Mouse (Mus musculus): ENCODE measurements around the gene Cdc42ep4. TPM values are rescaled to one million over a fixed set of nuclear protein-coding genes. Genes with fewer than 3 reads are reported as not detected.
A peak's percentile ranks its signal among the peaks of the same experiment; 100 is the strongest.

The Cdc42ep4 gene
- total and polyA plus RNA-seq, 2 experiments from 2014 or later, result 75.4 to 102 TPM

DNA sequence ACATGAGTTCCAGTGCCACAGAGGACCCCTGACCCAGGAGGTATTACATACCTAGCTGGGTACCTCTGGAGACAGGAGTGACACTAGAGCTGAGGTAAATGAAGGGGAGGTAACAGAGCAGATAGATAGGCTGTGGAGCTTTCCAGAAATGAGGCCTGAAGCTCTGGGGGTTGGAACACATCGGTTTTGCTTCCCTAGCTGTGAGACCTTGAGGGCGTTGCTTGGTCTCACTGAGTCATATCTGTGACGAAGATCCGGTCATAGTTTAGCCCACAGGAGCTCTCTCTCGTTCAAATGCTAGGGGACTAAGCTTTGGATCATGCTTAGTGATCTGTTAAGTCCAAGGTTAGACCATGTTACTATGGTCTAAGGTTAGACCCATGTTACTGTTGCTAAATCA, 7.2 kb upstream of the Cdc42ep4 start:
- Histone ChIP-seq H3K27me3 (ENCODE audit: insufficient read depth, low read length) (no peaks in the 10 kb centered on the region), H3K9me3 (ENCODE audit: low read length) (no peaks in the 10 kb centered on the region), H3K9ac (no peak overlapping the region), H3K4me3 (ENCODE audit: low read depth, low read length) (no peak overlapping the region), H3K4me1 (ENCODE audit: insufficient read depth) (no peaks in the 10 kb centered on the region), H3K4me2 (ENCODE audit: low read depth) (no peak overlapping the region), H3K36me3 (ENCODE audit: insufficient read depth) (no peaks in the 10 kb centered on the region), H3K27ac (ENCODE audit: low read depth, low read length) (no peak overlapping the region)
- TF ChIP-seq CTCF (IDR thresholded peaks at IDR 0.05; ENCODE audit: low read depth), result no peak
- WGBS, result 94% methylated on average over 5 of the region's 5 CpGs
- ATAC-seq, result no peak
- DNase-seq, result no peak

DNA sequence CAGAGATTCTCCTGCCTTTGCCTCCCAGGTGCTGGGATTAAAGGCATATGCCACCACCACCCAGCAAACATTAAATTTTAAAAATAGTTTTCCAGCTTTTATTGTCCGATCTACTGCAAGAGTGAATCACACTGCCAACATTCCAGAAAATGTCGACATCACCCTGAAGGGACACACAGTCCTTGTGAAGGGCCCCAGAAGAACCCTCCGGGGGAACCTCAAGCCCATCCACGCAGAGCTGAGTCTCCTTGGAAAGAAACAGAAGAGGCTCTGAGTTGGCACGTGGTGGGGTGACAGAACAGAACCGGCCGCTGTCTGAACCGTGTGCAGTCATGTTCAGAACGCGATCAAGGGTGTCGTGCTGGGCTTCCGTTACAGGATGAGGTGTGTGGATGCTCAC, 4.9 kb upstream of the Cdc42ep4 start:
- no peak for ATAC-seq
- no peak for DNase-seq
- no peak overlapping the region for H3K4me3 ChIP-seq (ENCODE audit: low read depth, low read length)
- 95% methylated on average over 12 of the region's 12 CpGs for WGBS
- no peak for TF ChIP-seq CTCF (IDR thresholded peaks at IDR 0.05; ENCODE audit: low read depth)
- H3K9me3 ChIP-seq (ENCODE audit: low read length), result no peaks in the 10 kb centered on the region
- H3K4me1 ChIP-seq (ENCODE audit: insufficient read depth), result peaks cover 4% of the 10 kb centered on the region; the same call in 1 of the 2 replicates
- no peak overlapping the region for H3K27ac ChIP-seq (ENCODE audit: low read depth, low read length)
- H3K36me3 ChIP-seq (ENCODE audit: insufficient read depth), result no peaks in the 10 kb centered on the region
- H3K27me3 ChIP-seq (ENCODE audit: insufficient read depth, low read length), result no peaks in the 10 kb centered on the region
- H3K4me2 ChIP-seq (ENCODE audit: low read depth), result no peak overlapping the region
- no peak overlapping the region for H3K9ac ChIP-seq

- TF ChIP-seq CTCF (IDR thresholded peaks at IDR 0.05; ENCODE audit: low read depth), result no peak
- 90% methylated on average over 14 of the region's 14 CpGs for WGBS
Measured at GRCm38 (mm10) chr11:113755878-113756277, 4.2 kb upstream of the Cdc42ep4 start.

GRCm38 (mm10) chr11:113754845-113755244, 3.2 kb upstream of the Cdc42ep4 start:
- no peaks in the 10 kb centered on the region for H3K9me3 ChIP-seq (ENCODE audit: low read length)
- no peak for ATAC-seq
- no peak for TF ChIP-seq CTCF (IDR thresholded peaks at IDR 0.05; ENCODE audit: low read depth)
- H3K4me3 ChIP-seq (ENCODE audit: low read depth, low read length), result no peak overlapping the region
- H3K9ac ChIP-seq, result no peak overlapping the region
- WGBS, result 39% methylated on average over 9 of the region's 9 CpGs
- peaks cover 4% of the 10 kb centered on the region; the same call in 1 of the 2 replicates for H3K4me1 ChIP-seq (ENCODE audit: insufficient read depth)
- no peaks in the 10 kb centered on the region for H3K36me3 ChIP-seq (ENCODE audit: insufficient read depth)
- no peak for DNase-seq
- no peak overlapping the region for H3K27ac ChIP-seq (ENCODE audit: low read depth, low read length)
- H3K4me2 ChIP-seq (ENCODE audit: low read depth), result no peak overlapping the region
- H3K27me3 ChIP-seq (ENCODE audit: insufficient read depth, low read length), result no peaks in the 10 kb centered on the region

More at GRCm38 (mm10) chr11:113755878-113756277, 4.2 kb upstream of the Cdc42ep4 start:
- Histone ChIP-seq H3K4me1 (ENCODE audit: insufficient read depth) (peaks cover 4% of the 10 kb centered on the region; the same call in 1 of the 2 replicates), H3K27me3 (ENCODE audit: insufficient read depth, low read length) (no peaks in the 10 kb centered on the region), H3K4me2 (ENCODE audit: low read depth) (no peak overlapping the region), H3K4me3 (ENCODE audit: low read depth, low read length) (no peak overlapping the region), H3K9me3 (ENCODE audit: low read length) (no peaks in the 10 kb centered on the region), H3K36me3 (ENCODE audit: insufficient read depth) (no peaks in the 10 kb centered on the region), H3K9ac (no peak overlapping the region), H3K27ac (ENCODE audit: low read depth, low read length) (no peak overlapping the region)
- no peak for ATAC-seq
- no peak for DNase-seq

DNA sequence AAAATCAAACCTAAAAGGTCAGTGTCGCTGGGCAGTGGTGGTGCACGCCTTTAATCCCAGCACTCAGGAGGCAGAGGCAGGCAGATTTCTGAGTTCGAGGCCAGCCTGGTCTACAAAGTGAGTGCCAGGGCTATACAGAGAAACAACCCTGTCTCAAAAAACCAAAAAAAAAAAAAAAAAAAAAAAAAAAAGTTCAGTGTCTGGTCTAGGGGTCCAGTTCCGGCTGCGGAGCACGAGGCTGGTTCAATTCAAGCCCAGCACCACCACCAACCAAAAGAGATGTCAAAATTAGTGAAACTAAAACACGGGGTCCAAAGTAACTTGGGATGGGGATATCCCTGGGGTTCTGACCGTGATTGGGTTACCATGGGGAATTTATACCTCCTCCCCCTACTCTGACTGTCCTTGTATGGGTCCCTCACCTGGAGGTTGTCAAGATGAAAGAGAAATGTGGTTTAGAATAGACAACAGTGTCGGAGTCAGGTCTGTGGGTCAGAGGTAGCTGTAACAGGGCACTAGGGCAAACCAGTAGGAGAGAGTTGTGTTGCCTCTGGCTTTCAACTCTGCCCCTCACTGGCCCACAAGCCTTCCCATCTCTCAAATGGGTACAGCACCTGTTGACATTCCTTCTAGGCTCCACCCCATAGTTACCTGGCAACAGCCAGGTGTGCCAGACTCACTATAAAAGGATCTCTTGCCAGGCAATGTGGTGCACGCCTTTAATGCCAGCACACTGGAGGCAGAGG, 1.2 kb upstream of the Cdc42ep4 start:
- H3K4me3 ChIP-seq (ENCODE audit: low read depth, low read length), result no peak overlapping the region
- WGBS, result 98% methylated on average over 10 of the region's 10 CpGs
- no peak for TF ChIP-seq CTCF (IDR thresholded peaks at IDR 0.05; ENCODE audit: low read depth)
- H3K27ac ChIP-seq (ENCODE audit: low read depth, low read length), result no peak overlapping the region
- H3K4me1 ChIP-seq (ENCODE audit: insufficient read depth), result peaks cover 21% of the 10 kb centered on the region
- no peak for DNase-seq
- ATAC-seq, result no peak
- H3K27me3 ChIP-seq (ENCODE audit: insufficient read depth, low read length), result no peaks in the 10 kb centered on the region
- no peak overlapping the region for H3K4me2 ChIP-seq (ENCODE audit: low read depth)
- H3K36me3 ChIP-seq (ENCODE audit: insufficient read depth), result 0 out of 2 replicates have a peak, but pooled peaks cover 4% of the 10 kb centered on the region
- H3K9me3 ChIP-seq (ENCODE audit: low read length), result no peaks in the 10 kb centered on the region
- H3K9ac ChIP-seq, result no peak overlapping the region

- ATAC-seq, result no peak
- peak overlapping the region; percentile 85 for H3K4me2 ChIP-seq (ENCODE audit: low read depth)
Measured at GRCm38 (mm10) chr11:113752158-113752661, 529 bp upstream of the Cdc42ep4 start.

More at GRCm38 (mm10) chr11:113752158-113752661, 529 bp upstream of the Cdc42ep4 start:
- Histone ChIP-seq H3K36me3 (ENCODE audit: insufficient read depth) (0 out of 2 replicates have a peak, but pooled peaks cover 4% of the 10 kb centered on the region), H3K27ac (ENCODE audit: low read depth, low read length) (peak overlapping the region; percentile 66), H3K9me3 (ENCODE audit: low read length) (no peaks in the 10 kb centered on the region), H3K9ac (peak overlapping the region; percentile 93; the same call in 1 of the 2 replicates), H3K27me3 (ENCODE audit: insufficient read depth, low read length) (no peaks in the 10 kb centered on the region), H3K4me3 (ENCODE audit: low read depth, low read length) (peak overlapping the region; percentile 96), H3K4me1 (ENCODE audit: insufficient read depth) (peaks cover 21% of the 10 kb centered on the region)
- 22% methylated on average over 15 of the region's 15 CpGs for WGBS
- DNase-seq, result no peak
- TF ChIP-seq CTCF (IDR thresholded peaks at IDR 0.05; ENCODE audit: low read depth), result no peak

Data from forebrain, postnatal 0 days (tissue).